Mouse (Mus musculus): ENCODE measurements around the gene Prl8a8.

The Prl8a8 gene

DNA sequence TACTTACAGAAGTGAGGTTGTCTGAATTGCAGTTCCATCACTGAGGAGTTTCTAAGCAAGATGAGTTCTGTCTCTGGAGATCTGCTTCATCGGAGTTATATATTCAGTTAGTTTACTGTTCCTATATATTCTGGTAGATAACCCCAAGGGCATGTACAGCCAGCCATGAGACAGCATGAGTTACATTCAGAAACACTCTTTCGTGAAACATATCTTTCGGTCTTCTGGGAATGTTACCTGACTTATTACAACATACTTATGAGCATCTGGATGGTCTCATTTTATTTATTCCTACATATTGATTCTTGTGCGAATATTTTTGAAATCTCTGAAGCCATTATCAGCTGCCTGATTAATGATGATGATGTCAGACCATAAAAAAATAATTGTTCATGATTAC lies at the start of gene Prl8a8:
Prl8a8 (minus strand) TSS at position 101 of the 400 bp plus-strand sequence.
- no peak for DNase-seq (ENCODE audit: low spot score)

DNA sequence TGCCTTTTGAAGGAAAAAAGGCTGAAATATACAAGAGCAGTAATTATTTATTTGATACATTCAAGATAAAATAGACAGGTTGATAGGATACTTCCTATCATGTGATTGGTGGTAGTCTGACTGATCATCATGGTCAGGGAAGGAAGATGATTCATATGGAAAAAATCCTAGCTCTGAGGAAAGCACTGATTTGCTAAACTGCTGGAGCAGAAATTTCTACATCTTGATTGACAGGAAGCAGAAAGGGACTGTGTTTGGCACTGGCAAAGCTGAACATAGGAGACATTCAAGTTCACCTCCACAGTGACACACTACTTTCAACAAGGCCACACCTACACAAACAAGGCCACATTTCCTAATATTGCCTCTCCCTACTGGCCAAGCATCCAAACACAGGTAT lies 40.3 kb upstream of the Prl8a8 start:
- DNase-seq (ENCODE audit: low spot score), result no peak

DNA sequence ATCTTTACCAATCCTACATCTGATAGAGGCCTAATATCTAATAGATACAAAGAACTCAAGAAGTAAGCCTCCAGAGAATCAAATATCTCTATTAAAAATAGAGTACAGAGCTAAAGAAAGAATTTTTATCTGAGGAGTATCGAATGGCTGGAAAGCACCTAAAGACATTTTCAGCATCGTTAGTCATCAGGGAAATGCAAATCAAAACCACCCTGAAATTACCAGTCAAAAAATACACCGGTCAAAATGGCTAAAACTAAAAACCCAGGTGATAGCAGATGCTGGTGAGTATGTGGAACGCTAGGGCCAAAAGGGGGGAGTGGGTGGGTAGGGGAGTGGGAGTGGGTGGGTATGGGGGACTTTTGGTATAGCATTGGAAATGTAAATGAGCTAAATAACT lies 10.1 kb upstream of the Prl8a8 start:
- DNase-seq (ENCODE audit: low spot score), result no peak

DNA sequence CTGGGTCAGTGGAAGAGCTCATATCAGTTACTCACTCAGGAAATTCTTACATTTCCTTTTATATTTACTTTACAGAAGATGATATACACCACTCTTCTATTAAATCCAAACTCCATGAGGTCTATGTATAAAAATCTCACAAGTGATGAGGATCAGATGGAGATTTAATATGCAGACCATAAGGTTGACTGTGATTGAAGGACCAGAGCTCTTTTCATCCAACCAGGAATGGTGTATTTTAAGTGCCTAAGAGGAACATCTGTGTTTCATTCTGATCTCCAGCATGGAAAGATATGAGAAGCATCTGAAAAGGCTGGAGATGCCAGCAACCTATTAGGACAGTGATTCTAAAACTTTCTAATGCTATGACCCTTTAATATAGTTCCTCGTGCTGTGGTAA lies 5.4 kb downstream of the Prl8a8 start:
- no peak for DNase-seq (ENCODE audit: low spot score)

Data from c-Kit-positive CD71-positive TER-119-positive erythroid progenitor cells, embryonic 14.5 days (primary cell).